Mouse (Mus musculus) heart, postnatal 0 days (tissue): ENCODE measurements at regions not wholly inside any gene's neighbourhood (a gene's known extent, or its start where the extent isn't known, plus 50 kb on each side); places are given as distances from the start of the nearest gene placed in this dataset.

Source experiments
- ATAC-seq: fragments of 200-750 bp; cut with Nextera tagmentation; 2 replicates; pipeline ENCODE4 v1.8.0; 2017; ENCODE audit warnings: low read depth, moderate number of reproducible peaks, moderate library complexity; ENCODE audit not compliant: insufficient read depth
- DNase-seq: peaks from one replicate; pipeline ENCODE4 v3.0.0-alpha.2; 2016; ENCODE audit warnings: low spot score
- H3K27ac ChIP-seq: fragments of 300-500 bp; sonication (generic); 2 replicates; pipeline ENCODE4 v1.5.1; 2014; ENCODE audit warnings: low read depth, mild to moderate bottlenecking
- H3K27me3 ChIP-seq: fragments of 300-500 bp; sonication (generic); 2 replicates; pipeline ENCODE4 v1.6.1; 2014; ENCODE audit warnings: low read length, mixed read lengths; ENCODE audit not compliant: control insufficient read depth, insufficient read depth
- H3K36me3 ChIP-seq: fragments of 300-500 bp; sonication (generic); replicated peaks from 2 replicates; pipeline ENCODE4 v1.6.1; 2014; ENCODE audit warnings: low read length, mixed read lengths; ENCODE audit not compliant: control insufficient read depth, insufficient read depth
- H3K4me1 ChIP-seq: fragments of 300-500 bp; sonication (generic); 2 replicates; pipeline ENCODE4 v1.6.1; 2014; ENCODE audit warnings: antibody characterized with exemption; ENCODE audit not compliant: control insufficient read depth, insufficient read depth
- H3K4me2 ChIP-seq: fragments of 300-500 bp; sonication (generic); 2 replicates; pipeline ENCODE4 v1.6.1; 2014; ENCODE audit warnings: low read depth, mild to moderate bottlenecking, low read length, moderate library complexity
- H3K4me3 ChIP-seq: fragments of 300-500 bp; sonication (generic); 2 replicates; pipeline ENCODE4 v1.5.1; 2014; ENCODE audit warnings: low read depth, low read length
- H3K9ac ChIP-seq: fragments of 300-500 bp; sonication (generic); replicated peaks from 2 replicates; pipeline ENCODE4 v1.6.1; 2014; ENCODE audit warnings: low read depth, low read length, mixed read lengths
- H3K9me3 ChIP-seq: fragments of 300-500 bp; sonication (generic); replicated peaks from 2 replicates; pipeline ENCODE4 v1.6.1; 2016; ENCODE audit warnings: low read length; ENCODE audit not compliant: control insufficient read depth
- CTCF ChIP-seq: IDR thresholded peaks from 2 replicates; pipeline ENCODE4 v1.5.1; 2016; ENCODE audit warnings: antibody characterized with exemption, control low read depth, low read depth
- EP300 ChIP-seq: IDR thresholded peaks from 2 replicates; pipeline ENCODE4 v1.6.1; 2016; ENCODE audit warnings: antibody characterized with exemption, low read depth
- WGBS: fragments of 180-500 bp; shearing (Covaris S2); extraction: QIAGEN DNeasy Blood & Tissue Kit; methylation state at CpG from one replicate; pipeline ENCODE4 v1.1.7; 2014; 5-methylcytosine and 5-hydroxymethylcytosine counted together

DNA sequence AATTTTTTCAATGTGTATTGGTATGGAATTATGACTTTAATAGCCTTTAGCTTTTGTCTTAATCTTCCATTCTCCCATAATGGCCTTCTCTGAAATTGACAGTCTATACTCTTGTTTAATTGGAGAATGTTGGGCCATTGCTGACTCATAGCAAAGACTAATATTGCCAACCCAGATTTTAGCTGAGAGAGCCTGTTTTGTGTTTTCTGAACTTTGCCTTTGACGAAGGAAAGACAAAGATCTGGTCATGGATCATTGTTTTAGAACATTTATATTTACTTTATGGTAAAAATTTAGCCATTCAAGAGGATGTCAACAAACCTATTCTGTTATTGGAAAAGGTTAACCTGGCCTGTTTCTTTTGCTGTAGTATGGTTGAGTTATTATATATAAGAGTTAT lies 512.1 kb downstream of the Cypt12 start:
- ATAC-seq (no peak), DNase-seq (no peak)
- H3K27ac ChIP-seq: no peak overlapping the region
- H3K36me3 ChIP-seq: no peaks in the 10 kb centered on the region
- no peaks in the 10 kb centered on the region for H3K27me3 ChIP-seq
- H3K4me3 ChIP-seq: no peak overlapping the region
- WGBS: 68% methylated on average over 1 of the region's 1 CpGs
- no peak overlapping the region for H3K4me2 ChIP-seq
- no peak overlapping the region for H3K9ac ChIP-seq
- no peak for TF ChIP-seq CTCF
- no peak for TF ChIP-seq EP300
- H3K4me1 ChIP-seq: no peaks in the 10 kb centered on the region
- no peaks in the 10 kb centered on the region for H3K9me3 ChIP-seq

DNA sequence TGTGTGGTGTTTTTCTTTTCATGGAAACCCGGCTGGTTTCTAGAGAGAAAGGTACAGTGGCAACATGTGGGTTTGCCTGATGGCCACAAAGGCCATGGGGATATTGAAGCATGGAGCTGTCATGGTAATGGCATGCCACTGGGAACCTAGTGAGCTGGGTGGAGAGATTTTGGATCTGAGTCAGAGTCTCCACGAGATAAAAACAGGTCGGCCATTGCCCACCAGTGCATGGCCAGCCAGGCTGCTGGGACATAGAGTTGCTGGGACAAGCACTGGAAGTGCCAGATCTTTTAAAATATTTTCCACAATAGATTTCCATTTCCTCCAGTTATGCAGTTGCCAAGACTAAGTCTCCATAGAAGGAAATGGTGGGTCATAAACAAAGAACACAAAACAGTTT lies 523.6 kb downstream of the Cypt12 start:
- 51% methylated on average over 3 of the region's 3 CpGs for WGBS
- no peaks in the 10 kb centered on the region for H3K27me3 ChIP-seq
- H3K4me2 ChIP-seq: no peak overlapping the region
- H3K36me3 ChIP-seq: no peaks in the 10 kb centered on the region
- H3K4me3 ChIP-seq: no peak overlapping the region
- no peaks in the 10 kb centered on the region for H3K9me3 ChIP-seq
- H3K27ac ChIP-seq: no peak overlapping the region
- ATAC-seq: no peak
- DNase-seq: no peak
- TF ChIP-seq CTCF (no peak), EP300 (no peak)
- H3K9ac ChIP-seq: no peak overlapping the region
- H3K4me1 ChIP-seq: no peaks in the 10 kb centered on the region

DNA sequence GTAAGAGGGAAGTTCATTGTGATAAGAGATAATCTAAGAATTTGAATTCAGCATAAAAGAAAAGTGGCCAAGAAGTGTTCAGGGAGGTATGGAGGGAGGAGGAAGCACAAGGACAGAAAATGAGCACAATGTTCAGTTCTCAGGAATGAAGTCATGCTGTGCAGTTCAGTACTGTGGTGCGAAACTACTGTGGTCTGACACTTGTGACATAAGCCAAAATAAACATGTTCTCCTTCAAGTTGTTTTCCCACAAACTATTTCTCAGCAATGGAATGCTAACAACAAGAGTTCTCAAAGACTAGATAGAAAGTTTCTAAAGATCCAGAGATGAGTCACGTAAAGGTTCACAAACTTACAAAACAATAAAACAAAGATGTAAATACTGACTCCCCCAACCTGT lies 531.3 kb downstream of the Cypt12 start:
- WGBS: 68% methylated on average over 2 of the region's 2 CpGs
- H3K27me3 ChIP-seq: no peaks in the 10 kb centered on the region
- no peaks in the 10 kb centered on the region for H3K36me3 ChIP-seq
- no peaks in the 10 kb centered on the region for H3K9me3 ChIP-seq
- H3K4me3 ChIP-seq: no peak overlapping the region
- no peak for TF ChIP-seq EP300
- TF ChIP-seq CTCF: no peak
- DNase-seq (no peak), ATAC-seq (no peak)
- H3K27ac ChIP-seq: no peak overlapping the region
- no peaks in the 10 kb centered on the region for H3K4me1 ChIP-seq
- no peak overlapping the region for H3K9ac ChIP-seq
- H3K4me2 ChIP-seq: no peak overlapping the region

DNA sequence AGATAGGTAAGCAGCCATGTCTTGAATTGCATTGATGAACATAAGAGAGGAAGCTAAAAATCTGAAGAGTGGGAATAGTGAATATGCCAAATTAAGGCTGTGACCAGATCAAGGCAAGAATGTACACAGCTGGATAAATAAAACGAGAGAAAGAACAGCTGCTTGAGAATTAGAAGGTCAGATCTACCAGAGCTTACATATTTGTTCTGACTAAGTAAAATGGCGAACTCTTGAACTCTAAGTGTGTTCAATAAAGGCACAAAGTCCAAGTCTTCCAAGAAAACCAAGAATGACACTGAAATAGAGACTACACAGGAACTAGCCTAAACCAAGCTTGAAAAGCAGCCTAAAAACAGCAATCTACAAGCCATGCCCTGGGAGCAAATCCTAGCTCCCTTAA lies 533.8 kb downstream of the Cypt12 start:
- Histone ChIP-seq H3K27me3 (no peaks in the 10 kb centered on the region), H3K9ac (no peak overlapping the region), H3K9me3 (no peaks in the 10 kb centered on the region), H3K27ac (no peak overlapping the region), H3K36me3 (no peaks in the 10 kb centered on the region), H3K4me2 (no peak overlapping the region), H3K4me3 (no peak overlapping the region), H3K4me1 (no peaks in the 10 kb centered on the region)
- DNase-seq (no peak), ATAC-seq (no peak)
- WGBS: 60% methylated on average over 2 of the region's 2 CpGs
- no peak for TF ChIP-seq EP300

DNA sequence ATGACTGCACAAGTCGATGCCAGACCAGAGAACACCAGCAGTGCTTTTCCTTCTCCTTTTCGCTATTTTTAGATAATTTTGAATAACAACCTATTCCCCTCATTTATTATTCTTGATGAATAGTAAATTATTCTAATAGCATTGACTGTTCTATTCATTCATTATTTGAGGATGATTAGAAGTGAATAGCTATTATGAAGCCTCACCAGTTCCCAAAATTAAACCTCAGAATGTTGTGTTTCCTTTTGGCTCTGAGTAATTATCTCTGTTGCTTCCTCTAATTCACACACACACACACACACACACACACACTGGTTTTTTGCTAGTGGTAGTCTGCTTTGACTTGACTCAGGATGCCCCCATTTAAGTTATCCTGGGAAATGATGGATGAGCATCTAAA lies 540.7 kb downstream of the Cypt12 start:
- WGBS: 49% methylated on average over 2 of the region's 2 CpGs
- Histone ChIP-seq H3K27me3 (no peaks in the 10 kb centered on the region), H3K4me3 (no peak overlapping the region), H3K4me1 (no peaks in the 10 kb centered on the region), H3K27ac (no peak overlapping the region), H3K9ac (no peak overlapping the region), H3K9me3 (no peaks in the 10 kb centered on the region), H3K4me2 (no peak overlapping the region), H3K36me3 (no peaks in the 10 kb centered on the region)
- ATAC-seq (no peak), DNase-seq (no peak)
- no peak for TF ChIP-seq EP300
- no peak for TF ChIP-seq CTCF

DNA sequence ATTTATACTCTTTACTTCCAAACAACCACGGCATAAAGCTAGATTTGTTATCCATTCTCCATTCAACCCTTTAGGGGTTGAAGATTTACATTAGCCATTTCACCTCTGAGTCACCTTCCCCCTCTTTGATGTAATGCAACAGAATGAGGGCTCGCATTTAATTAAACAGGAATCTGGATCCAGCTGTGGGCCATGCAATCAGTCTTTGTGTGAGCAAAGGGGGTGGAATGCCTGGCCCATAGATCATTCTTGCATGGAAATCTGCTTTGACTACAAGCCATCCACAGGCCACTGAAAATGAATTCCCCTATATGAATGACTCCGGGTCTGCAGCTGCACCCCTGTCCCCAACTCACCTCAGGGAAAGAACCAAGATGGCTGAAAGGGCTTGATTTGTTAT lies 574.4 kb downstream of the Cypt12 start:
- Histone ChIP-seq H3K4me1 (no peaks in the 10 kb centered on the region), H3K9ac (no peak overlapping the region), H3K27me3 (no peaks in the 10 kb centered on the region), H3K36me3 (no peaks in the 10 kb centered on the region), H3K27ac (no peak overlapping the region), H3K9me3 (no peaks in the 10 kb centered on the region), H3K4me3 (no peak overlapping the region), H3K4me2 (no peak overlapping the region)
- no peak for DNase-seq
- no peak for ATAC-seq
- WGBS: 62% methylated on average over 3 of the region's 3 CpGs
- no peak for TF ChIP-seq EP300
- no peak for TF ChIP-seq CTCF
